ENCODE assay signal across 15 mouse cellular contexts in genomic region chr17:70808837-70809236, GRCm38 (mm10). TPM values are rescaled to one million over a fixed set of nuclear protein-coding genes. Genes with fewer than 3 reads are reported as not detected.
DNase-seq lines count a peak whose midpoint lies in the region; ATAC-seq and TF ChIP-seq lines count a peak whose summit lies in the region.
"Had no signal": no experiment of that assay in that cellular context is flagged by ENCODE, and none has a peak within 500 bp of the region (broad histone marks: within the 10 kb centered on the region; RNA-seq: fewer than 3 reads in every experiment).

No protein-coding gene starts in this region.

- H3K4me2 ChIP-seq in limb, embryonic 12.5 days: 0 out of 2 replicates have a peak overlapping the region, but pooled peaks have one; percentile 19
- peak overlapping the region; percentile 83 for H3K4me2 ChIP-seq in CH12.LX (ENCODE audit: insufficient read depth, low read depth, poor library complexity, severe bottlenecking)
- peak overlapping the region; percentile 34 for H3K4me2 ChIP-seq in embryonic facial prominence, embryonic 14.5 days (ENCODE audit: low read depth, low read length)
- H3K4me2 ChIP-seq: forebrain, embryonic 13.5 days; heart, embryonic 13.5 days; limb, embryonic 15.5 days had no signal

- no peak for DNase-seq in limb, embryonic 10.5 days (ENCODE audit: low spot score)
- DNase-seq in CH12.LX (ENCODE audit: extremely low read depth) (peak; percentile 71), ES-E14 (ENCODE audit: low read depth, low spot score) (no peak)
- no peak for DNase-seq in embryonic facial prominence, embryonic 14.5 days (ENCODE audit: low spot score)
- DNase-seq in frontal cortex, postnatal 14 days (ENCODE audit: low spot score in 2 of 2): no peak
- no peak for DNase-seq in embryo, embryonic 10.5 days (ENCODE audit: low spot score)
- DNase-seq: cerebellum, adult 9-10 months; gastrocnemius, postnatal 25 days; lung, postnatal 10 days; thymus, postnatal 4 days had no signal

- H3K27ac ChIP-seq in limb, embryonic 12.5 days: no peak overlapping the region
- no peak overlapping the region for H3K27ac ChIP-seq in limb, embryonic 10.5 days
- H3K27ac ChIP-seq in CH12.LX (ENCODE audit: insufficient read depth, low read depth) (peak overlapping the region; percentile 79), ES-E14 (ENCODE audit: insufficient read depth, low read depth, low read length, poor library complexity, severe bottlenecking) (no peak overlapping the region; the same call in 1 of the 2 replicates)
- no peak overlapping the region for H3K27ac ChIP-seq in embryonic facial prominence, embryonic 14.5 days (replicated peaks; ENCODE audit: low read depth, low read length)
- H3K27ac ChIP-seq: forebrain, embryonic 13.5 days; heart, embryonic 13.5 days; limb, embryonic 15.5 days; midbrain, embryonic 10.5 days had no signal

- no peak overlapping the region for H3K9ac ChIP-seq in limb, embryonic 12.5 days (replicated peaks)
- peak overlapping the region; percentile 29 for H3K9ac ChIP-seq in CH12.LX (ENCODE audit: insufficient read depth, low read depth)
- H3K9ac ChIP-seq in ES-E14 (ENCODE audit: insufficient read depth, low read depth, low read length, poor library complexity, severe bottlenecking): peak overlapping the region; percentile 27; the same call in 1 of the 2 replicates
- H3K9ac ChIP-seq in embryonic facial prominence, embryonic 14.5 days (ENCODE audit: low read depth, low read length): no peak overlapping the region
- H3K9ac ChIP-seq: forebrain, embryonic 13.5 days; heart, embryonic 13.5 days; limb, embryonic 15.5 days had no signal

- dilution Hi-C loops in CH12.LX (cut with MboI; ENCODE audit: extremely low pct_ligation_motif_present, extremely low pct_unique_long_range_greater_than_20kb, low sequenced_read_pairs): no loop called here

- TF ChIP-seq EP300 in CH12.LX (IDR thresholded peaks at IDR 0.05; ENCODE audit: low read length): no peak

- no peaks in the 10 kb centered on the region for H3K27me3 ChIP-seq in limb, embryonic 12.5 days
- no peaks in the 10 kb centered on the region for H3K27me3 ChIP-seq in limb, embryonic 10.5 days (ENCODE audit: low read depth, poor library complexity, severe bottlenecking)
- H3K27me3 ChIP-seq in CH12.LX (replicated peaks): no peaks in the 10 kb centered on the region
- H3K27me3 ChIP-seq in embryonic facial prominence, embryonic 14.5 days (replicated peaks; ENCODE audit: control insufficient read depth, insufficient read depth, low read length): no peaks in the 10 kb centered on the region
- H3K27me3 ChIP-seq: forebrain, embryonic 13.5 days; heart, embryonic 13.5 days; limb, embryonic 15.5 days had no signal

- in situ Hi-C loops in CH12.LX (cut with MboI; ENCODE audit: low pct_ligation_motif_present, low pct_unique_long_range_greater_than_20kb, low sequenced_read_pairs) (no loop called here), ES-E14 (cut with MboI; ENCODE audit: low sequenced_read_pairs in 2 of 2, unreplicated experiment in 2 of 2) (no loop called here)

- no peak for ATAC-seq in limb, embryonic 12.5 days (ENCODE audit: insufficient number of reproducible peaks, insufficient read depth, low FRiP score, low TSS enrichment, low read depth)
- ATAC-seq in embryonic facial prominence, embryonic 14.5 days (ENCODE audit: low read depth): no peak
- ATAC-seq: forebrain, embryonic 13.5 days had no signal

- WGBS in limb, embryonic 12.5 days: 50% methylated on average over 14 of the region's 14 CpGs
- 53% methylated on average over 14 of the region's 14 CpGs for WGBS in limb, embryonic 10.5 days
- WGBS in embryonic facial prominence, embryonic 14.5 days: 32% methylated on average over 14 of the region's 14 CpGs

- H3K9me3 ChIP-seq in limb, embryonic 12.5 days: no peaks in the 10 kb centered on the region
- no peaks in the 10 kb centered on the region for H3K9me3 ChIP-seq in limb, embryonic 10.5 days (replicated peaks)
- H3K9me3 ChIP-seq in CH12.LX (replicated peaks; ENCODE audit: low read length) (no peaks in the 10 kb centered on the region), ES-E14 (ENCODE audit: control insufficient read depth, insufficient read depth, low read depth, low read length) (no peaks in the 10 kb centered on the region)
- no peaks in the 10 kb centered on the region for H3K9me3 ChIP-seq in embryonic facial prominence, embryonic 14.5 days (ENCODE audit: control insufficient read depth, low read length)
- H3K9me3 ChIP-seq: forebrain, embryonic 13.5 days; heart, embryonic 13.5 days; limb, embryonic 15.5 days; midbrain, embryonic 10.5 days had no signal

- no peaks in the 10 kb centered on the region for H3K79me2 ChIP-seq in CH12.LX (replicated peaks; ENCODE audit: control insufficient read depth, extremely low read depth, insufficient read depth, poor library complexity, severe bottlenecking)

- no peak for TF ChIP-seq CTCF in CH12.LX (conservative IDR thresholded peaks at IDR 0.05 in 1 of 2, IDR thresholded peaks at IDR 0.05 in 1 of 2; ENCODE audit: low read depth in 2 of 2, low read length in 2 of 2)

- no peak overlapping the region for H3K4me3 ChIP-seq in limb, embryonic 12.5 days (replicated peaks)
- no peak overlapping the region for H3K4me3 ChIP-seq in limb, embryonic 10.5 days
- H3K4me3 ChIP-seq in CH12.LX (replicated peaks in 1 of 3; ENCODE audit: low read depth in 2 of 3, low read length in 2 of 3, poor library complexity in 1 of 3) (peak overlapping the region; percentile 38 to 49 (median 44)), ES-E14 (ENCODE audit: insufficient read depth in 1 of 2, low read depth in 1 of 2, low read length in 2 of 2, poor library complexity in 1 of 2, severe bottlenecking in 1 of 2) (peak overlapping the region; percentile 16 to 30)
- H3K4me3 ChIP-seq in embryonic facial prominence, embryonic 14.5 days (ENCODE audit: low read depth, low read length): no peak overlapping the region
- H3K4me3 ChIP-seq: forebrain, embryonic 13.5 days; heart, embryonic 13.5 days; limb, embryonic 15.5 days; midbrain, embryonic 10.5 days had no signal

- peaks cover 7% of the 10 kb centered on the region; the same call in 1 of the 2 replicates for H3K4me1 ChIP-seq in limb, embryonic 12.5 days (replicated peaks)
- 0 out of 2 replicates have a peak, but pooled peaks cover 4% of the 10 kb centered on the region for H3K4me1 ChIP-seq in limb, embryonic 10.5 days
- peaks cover 10 to 36% of the 10 kb centered on the region in 2 experiments for H3K4me1 ChIP-seq in CH12.LX (ENCODE audit: control insufficient read depth in 1 of 2, insufficient read depth in 2 of 2)
- peaks cover 3 to 26% of the 10 kb centered on the region in 2 experiments; a peak in 1 of 4 replicates for H3K4me1 ChIP-seq in ES-E14 (ENCODE audit: control insufficient read depth in 2 of 2, insufficient read depth in 2 of 2, low read length in 2 of 2, poor library complexity in 1 of 2)
- H3K4me1 ChIP-seq in embryonic facial prominence, embryonic 14.5 days (ENCODE audit: control insufficient read depth, insufficient read depth, low read length): no peaks in the 10 kb centered on the region
- H3K4me1 ChIP-seq: forebrain, embryonic 13.5 days; heart, embryonic 13.5 days; limb, embryonic 15.5 days had no signal

- H3K36me3 ChIP-seq in limb, embryonic 12.5 days: no peaks in the 10 kb centered on the region
- H3K36me3 ChIP-seq in limb, embryonic 10.5 days: no peaks in the 10 kb centered on the region
- H3K36me3 ChIP-seq in CH12.LX (replicated peaks in 1 of 2; ENCODE audit: control insufficient read depth in 1 of 2, insufficient read depth in 1 of 2, low read length in 1 of 2) (no peaks in the 10 kb centered on the region), ES-E14 (ENCODE audit: control insufficient read depth, insufficient read depth, low read length, poor library complexity, severe bottlenecking) (no peaks in the 10 kb centered on the region)
- no peaks in the 10 kb centered on the region for H3K36me3 ChIP-seq in embryonic facial prominence, embryonic 14.5 days (ENCODE audit: control insufficient read depth, insufficient read depth, low read length)
- H3K36me3 ChIP-seq: heart, embryonic 13.5 days; limb, embryonic 15.5 days; midbrain, embryonic 10.5 days had no signal

- peak; percentile 26; the same call in 1 of the 2 replicates for TF ChIP-seq POLR2A in CH12.LX (IDR thresholded peaks at IDR 0.05; ENCODE audit: low read depth, low read length)

- TF ChIP-seq RAD21 in CH12.LX (IDR thresholded peaks at IDR 0.05; ENCODE audit: low read depth, low read length): no peak

TF ChIP-seq in CH12.LX, 34 proteins besides CTCF, POLR2A, EP300 and RAD21:
- TF ChIP-seq CHD1 (IDR thresholded peaks at IDR 0.05; ENCODE audit: low read depth, low read length) (no peak), TCF12 (IDR thresholded peaks at IDR 0.05; ENCODE audit: low read depth, low read length) (no peak), SIN3A (IDR thresholded peaks at IDR 0.05; ENCODE audit: low read length) (no peak), E2F4 (IDR thresholded peaks at IDR 0.05; ENCODE audit: insufficient replicate concordance, low read depth, low read length) (no peak), TBP (conservative IDR thresholded peaks at IDR 0.05; ENCODE audit: low read depth, low read length) (0 out of 2 replicates have a peak, but pooled peaks have one; percentile 46), ZNF384 (IDR thresholded peaks at IDR 0.05; ENCODE audit: low read depth, low read length) (peak; percentile 81)

TF ChIP-seq in ES-E14, 5 proteins besides CTCF, POLR2A, EP300 and RAD21:
- TF ChIP-seq CHD2 (IDR thresholded peaks at IDR 0.05; ENCODE audit: low read depth, low read length) (no peak), MAFK (IDR thresholded peaks at IDR 0.05; ENCODE audit: insufficient read depth, low read depth, low read length) (no peak), HCFC1 (IDR thresholded peaks at IDR 0.05; ENCODE audit: borderline replicate concordance, insufficient read depth, low read length) (no peak), ZC3H11A (IDR thresholded peaks at IDR 0.05; ENCODE audit: borderline replicate concordance, low read depth, low read length) (no peak), ZNF384 (IDR thresholded peaks at IDR 0.05; ENCODE audit: low read depth, low read length) (0 out of 2 replicates have a peak, but pooled peaks have one; percentile 39)

RNA-seq across cellular contexts. Expression of gene Tgif1, which starts 44.5 kb away (rescaled TPM):
- 130 and 136 TPM in 2 replicates for polyA plus RNA-seq in limb, embryonic 12.5 days (2016; fragmentation: Nextera tagmentation; extraction: Ambion mirVana)
- 105 and 132 TPM in 2 replicates for polyA plus RNA-seq in limb, embryonic 10.5 days (2016; fragmentation: Nextera tagmentation; extraction: Ambion mirVana)
- total RNA-seq in CH12.LX (2012; rRNA removed): 37.0 and 44.5 TPM in 2 replicates
- total RNA-seq in CH12.LX (2014; rRNA removed): 66.3 and 70.6 TPM in 2 replicates
- 59.2 and 74.4 TPM in 2 replicates for polyA plus RNA-seq in CH12.LX (2012; ENCODE audit: insufficient read length, low read depth)
- total RNA-seq in ES-E14 (2012; rRNA removed): 74.6 and 87.1 TPM in 2 replicates
- 47.2 and 50.1 TPM in 2 replicates for polyA plus RNA-seq in embryonic facial prominence, embryonic 14.5 days (2014; fragmentation: Nextera tagmentation; extraction: Ambion mirVana)

Comparison
In these comparisons a context has a peak if more than half of its experiments do, and no peak if none do; other contexts are left out.
1. H3K4me2 ChIP-seq: peak in every context shown above with its lines; median percentile 83 in CH12.LX; 34 in embryonic facial prominence, embryonic 14.5 days; 19 in limb, embryonic 12.5 days.
2. H3K4me3 ChIP-seq: peak in CH12.LX (3 of 3) and ES-E14 (2 of 2); none in limb, embryonic 12.5 days (single experiment), limb, embryonic 10.5 days (single experiment) and embryonic facial prominence, embryonic 14.5 days (single experiment).
3. H3K9ac ChIP-seq: peak in CH12.LX (single experiment) and ES-E14 (single experiment); none in limb, embryonic 12.5 days (single experiment) and embryonic facial prominence, embryonic 14.5 days (single experiment).